Mouse (Mus musculus): ENCODE results near the gene Ace3.

Ace3 gene

DNA sequence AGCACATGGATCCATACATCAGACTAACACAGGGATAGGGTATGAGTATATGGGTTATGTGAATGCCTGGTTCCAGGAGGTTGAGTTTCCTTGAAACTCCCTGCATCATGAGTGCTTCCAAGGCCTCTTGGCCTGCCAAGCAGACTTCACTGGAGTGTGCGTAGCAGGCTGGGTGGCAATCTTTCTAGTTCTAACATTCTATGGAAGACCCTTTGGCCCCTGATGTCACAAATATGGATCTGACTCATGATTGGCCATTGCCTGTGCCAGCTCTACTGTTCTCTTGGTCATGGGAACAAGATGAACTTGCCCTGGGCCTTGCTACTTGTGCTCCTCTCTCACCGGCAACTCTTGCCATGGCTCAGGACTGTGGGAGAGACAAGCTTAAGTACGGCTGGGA is at the start of gene Ace3:
Ace3 (plus strand) TSS at position 301 of the 400 bp plus-strand sequence.
- no peak for DNase-seq (ENCODE audit: low read depth, low spot score)

DNA sequence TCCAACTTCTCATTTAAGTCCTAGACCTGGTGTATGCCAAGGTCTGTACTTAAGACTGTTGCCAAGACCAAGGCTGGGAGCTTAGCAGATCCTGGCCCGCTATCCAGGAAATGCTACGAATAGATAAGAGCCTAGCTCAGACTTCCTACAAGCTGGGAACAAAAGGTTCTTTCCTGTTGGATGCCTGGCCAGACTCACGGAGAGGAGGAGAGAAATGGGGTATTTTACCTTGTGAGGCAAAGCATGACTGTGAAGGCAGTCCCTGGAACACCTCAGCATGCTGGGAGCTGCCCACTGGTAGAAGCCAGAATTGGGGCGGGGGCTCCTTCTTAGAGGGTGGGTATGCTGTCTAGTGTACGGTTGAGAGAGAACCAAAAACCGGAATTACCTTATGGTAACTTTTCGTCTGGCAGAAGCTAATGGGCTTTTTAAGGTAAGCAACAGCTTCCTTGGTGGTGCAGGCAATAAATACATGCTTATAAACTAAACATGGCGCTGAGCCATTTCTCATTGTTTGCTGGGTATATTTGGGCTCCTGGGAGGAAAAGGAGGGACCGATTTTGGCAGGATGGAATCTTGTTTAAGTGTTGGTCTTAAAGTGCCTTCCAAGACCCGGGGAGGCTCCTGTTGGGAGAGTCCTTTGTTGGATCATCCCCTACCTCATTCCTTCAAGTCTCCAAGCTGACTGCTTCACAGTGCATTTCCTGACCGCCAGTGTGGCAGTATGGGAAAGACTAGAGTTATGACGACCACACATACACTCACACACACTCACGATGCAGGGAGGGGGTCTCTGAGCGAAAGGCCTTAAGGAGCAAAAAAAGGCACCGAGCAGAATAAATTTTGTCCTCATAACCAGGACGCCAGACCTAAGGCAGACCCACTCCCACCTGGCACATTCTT is 49.5 kb upstream of the Ace3 start:
- DNase-seq (ENCODE audit: low read depth, low spot score) = peak; percentile 36

DNA sequence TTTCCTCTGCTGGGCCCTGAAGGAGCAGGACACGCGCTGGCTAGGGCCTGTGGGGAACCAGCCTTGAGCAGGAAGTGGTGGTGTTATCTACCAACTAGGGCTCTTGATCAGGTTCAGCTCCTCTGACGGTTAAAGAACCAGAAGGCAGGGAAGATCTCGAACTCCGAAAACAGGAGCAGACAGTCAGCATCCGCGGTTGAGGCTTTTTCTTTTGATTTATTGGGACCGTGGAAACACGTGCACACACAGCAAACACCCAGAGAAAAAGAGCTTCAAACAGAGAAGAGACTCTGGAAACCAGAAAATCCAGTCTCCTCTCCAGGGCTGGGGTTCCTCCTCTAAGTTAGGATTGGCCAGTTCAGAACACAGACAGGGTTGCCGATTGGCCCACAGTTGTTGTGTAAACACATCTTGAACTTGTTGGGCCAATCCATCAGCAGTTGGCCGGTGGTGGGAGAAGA is 47.8 kb upstream of the Ace3 start:
- DNase-seq (ENCODE audit: low read depth, low spot score) = peak; percentile 86

DNA sequence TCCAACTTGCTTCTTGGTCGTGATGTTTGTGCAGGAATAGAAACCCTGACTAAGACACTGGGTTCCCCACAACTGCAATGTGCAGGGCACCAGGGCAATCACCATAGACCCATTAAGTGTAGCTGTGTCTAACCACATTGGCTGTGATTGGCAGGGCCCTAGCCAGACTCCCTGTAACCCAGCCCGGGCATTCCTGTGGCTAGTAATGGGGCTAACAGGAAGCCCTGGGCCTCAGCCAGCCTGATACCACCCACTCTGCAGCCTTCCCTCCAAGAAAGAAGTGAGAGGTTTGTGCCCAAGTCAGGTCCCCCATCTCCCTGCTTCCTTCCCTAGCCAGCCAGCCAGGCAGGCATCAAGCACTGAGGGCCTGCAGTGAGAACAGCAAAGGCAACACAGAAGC is 46.2 kb upstream of the Ace3 start:
- no peak for DNase-seq (ENCODE audit: low read depth, low spot score)

DNA sequence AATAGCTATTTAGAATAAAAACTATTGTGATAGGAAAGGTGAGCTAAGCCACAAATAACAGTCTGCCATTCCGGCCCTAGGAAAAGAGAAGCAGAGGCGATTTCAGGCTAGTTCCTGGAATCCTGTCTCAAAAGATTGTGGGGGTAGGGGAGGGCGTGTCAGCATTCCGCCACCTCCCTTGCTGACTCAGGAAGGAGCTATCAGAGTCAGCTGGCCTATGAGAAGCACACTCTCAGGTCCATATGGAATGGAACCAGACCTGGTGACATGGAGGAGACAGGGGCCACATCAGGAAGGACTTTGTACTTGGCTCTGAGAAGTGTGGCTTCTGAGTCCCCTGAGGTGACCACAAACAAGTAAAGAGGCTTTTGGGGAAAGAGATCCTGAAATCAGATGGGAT is 44.0 kb upstream of the Ace3 start:
- DNase-seq (ENCODE audit: low read depth, low spot score) = peak; percentile 90

DNA sequence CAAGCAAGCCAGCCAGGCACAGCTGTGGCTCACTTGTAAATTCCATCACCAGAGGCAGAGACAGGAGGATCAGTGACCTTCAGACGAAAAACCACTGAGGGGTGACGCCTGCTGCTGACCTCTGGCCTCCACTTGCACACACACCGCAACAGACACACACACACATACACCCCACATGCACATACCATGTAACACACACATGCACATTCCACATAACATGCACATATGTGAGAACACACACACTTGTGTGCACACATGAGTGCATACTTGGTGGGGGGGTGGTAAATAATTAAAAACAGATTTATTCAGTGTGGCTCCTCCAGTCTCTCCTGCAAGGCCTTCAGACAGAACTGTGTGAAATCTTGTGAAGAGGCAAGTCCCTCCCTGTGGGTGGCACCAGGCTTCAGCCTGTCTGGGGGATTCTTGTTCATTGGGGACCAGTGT is 42.9 kb upstream of the Ace3 start:
- no peak for DNase-seq (ENCODE audit: low read depth, low spot score)

DNA sequence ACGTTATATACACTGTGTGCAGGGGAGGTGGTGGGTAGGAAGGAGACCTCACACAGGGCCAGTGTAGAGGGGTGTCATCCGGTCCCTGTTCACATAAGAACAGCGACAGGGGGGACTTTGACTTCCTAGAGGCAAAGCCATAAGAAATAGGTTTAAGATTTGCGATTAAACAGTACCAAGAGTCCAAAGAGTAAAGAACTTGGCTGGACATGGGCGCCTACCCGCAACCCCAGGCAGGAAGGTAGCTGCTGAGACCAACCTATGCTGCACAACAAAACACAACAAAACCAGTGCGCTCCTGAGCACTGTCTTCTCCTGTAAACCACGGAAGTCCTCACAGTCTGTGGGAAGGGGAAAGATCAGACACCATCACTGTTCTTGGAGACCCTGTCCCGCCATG is 42.4 kb upstream of the Ace3 start:
- no peak for DNase-seq (ENCODE audit: low read depth, low spot score)

DNA sequence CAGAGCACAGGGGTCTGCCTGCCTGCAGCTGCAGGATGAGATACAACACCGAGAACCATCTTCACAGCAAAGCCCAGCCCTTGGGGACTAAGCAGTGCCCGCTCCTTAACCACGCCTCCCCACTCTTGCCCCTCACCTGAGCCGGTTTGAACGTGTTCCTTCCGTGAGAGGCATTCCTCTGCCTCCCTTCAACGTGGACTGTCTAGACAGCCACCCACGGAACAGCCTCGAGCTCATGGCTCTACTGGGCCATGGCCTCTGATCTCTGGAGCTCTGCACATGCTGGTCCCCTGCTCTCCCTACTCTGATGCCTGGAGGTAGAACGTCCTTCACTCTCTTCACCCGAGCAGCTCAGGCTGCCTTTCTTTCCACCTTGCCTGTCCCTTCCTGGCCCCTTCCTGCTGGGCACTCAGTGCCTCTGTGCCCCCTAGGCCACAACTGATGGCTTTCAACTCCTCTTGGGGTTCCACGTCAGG is 41.5 kb upstream of the Ace3 start, which contains the start of gene Cyb561:
Cyb561 (minus strand) TSS at position 426 of the 476 bp plus-strand sequence.
- DNase-seq (ENCODE audit: low read depth, low spot score) = peak; percentile 49

GRCm38 (mm10) chr11:105953402-105953801 is 41.1 kb upstream of the Ace3 start:
- DNase-seq (ENCODE audit: low read depth, low spot score) = no peak

GRCm38 (mm10) chr11:105955815-105956430 is 38.6 kb upstream of the Ace3 start:
- peak; percentile 80 for DNase-seq (ENCODE audit: low read depth, low spot score)

DNA sequence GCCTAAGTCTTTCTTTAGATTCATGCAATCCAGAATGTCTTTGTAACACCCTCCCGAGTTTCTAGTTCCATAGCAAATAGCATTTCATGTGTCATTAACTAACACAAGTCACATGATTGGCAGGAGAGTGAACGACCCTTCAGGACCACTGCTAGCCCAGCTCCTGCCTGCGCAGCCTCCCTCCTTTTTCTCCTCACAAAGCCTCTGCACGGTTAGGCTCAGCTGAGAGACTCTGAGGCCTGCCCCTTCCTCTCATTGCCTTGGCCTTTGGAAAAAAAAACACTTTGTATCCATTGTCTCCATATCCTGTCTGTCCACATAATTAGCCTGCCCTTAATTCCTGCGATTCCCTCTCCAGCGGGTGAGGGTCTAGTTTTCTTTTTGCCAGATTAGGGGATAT is 37.0 kb upstream of the Ace3 start:
- no peak for DNase-seq (ENCODE audit: low read depth, low spot score)

- DNase-seq (ENCODE audit: low read depth, low spot score) = no peak
These were observed 35.9 kb upstream of the Ace3 start for GRCm38 (mm10) chr11:105958566-105958965.

GRCm38 (mm10) chr11:105959355-105959754 is 35.1 kb upstream of the Ace3 start:
- DNase-seq (ENCODE audit: low read depth, low spot score) = no peak

DNA sequence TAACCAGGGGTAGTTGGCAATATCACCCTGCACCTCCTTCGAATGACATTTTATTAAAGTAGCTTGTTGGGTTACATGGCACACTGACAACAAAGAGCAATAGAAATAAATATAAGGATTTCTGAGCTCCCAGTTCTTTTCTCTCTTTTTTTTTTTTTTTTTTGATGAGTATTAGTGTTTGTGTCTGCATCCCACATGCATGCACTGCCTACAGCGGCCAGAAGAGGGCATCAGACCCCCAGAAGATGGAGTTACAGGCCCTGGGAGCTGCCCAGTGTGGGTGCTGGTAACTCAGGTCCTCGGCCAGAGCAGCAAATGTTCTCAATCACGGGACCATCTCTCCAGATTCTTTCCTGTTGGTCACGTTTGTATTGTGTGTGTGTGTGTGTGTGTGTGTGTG is 29.8 kb upstream of the Ace3 start:
- peak; percentile 80 for DNase-seq (ENCODE audit: low read depth, low spot score)

GRCm38 (mm10) chr11:105966288-105966687 is 28.2 kb upstream of the Ace3 start:
- no peak for DNase-seq (ENCODE audit: low read depth, low spot score)

DNA sequence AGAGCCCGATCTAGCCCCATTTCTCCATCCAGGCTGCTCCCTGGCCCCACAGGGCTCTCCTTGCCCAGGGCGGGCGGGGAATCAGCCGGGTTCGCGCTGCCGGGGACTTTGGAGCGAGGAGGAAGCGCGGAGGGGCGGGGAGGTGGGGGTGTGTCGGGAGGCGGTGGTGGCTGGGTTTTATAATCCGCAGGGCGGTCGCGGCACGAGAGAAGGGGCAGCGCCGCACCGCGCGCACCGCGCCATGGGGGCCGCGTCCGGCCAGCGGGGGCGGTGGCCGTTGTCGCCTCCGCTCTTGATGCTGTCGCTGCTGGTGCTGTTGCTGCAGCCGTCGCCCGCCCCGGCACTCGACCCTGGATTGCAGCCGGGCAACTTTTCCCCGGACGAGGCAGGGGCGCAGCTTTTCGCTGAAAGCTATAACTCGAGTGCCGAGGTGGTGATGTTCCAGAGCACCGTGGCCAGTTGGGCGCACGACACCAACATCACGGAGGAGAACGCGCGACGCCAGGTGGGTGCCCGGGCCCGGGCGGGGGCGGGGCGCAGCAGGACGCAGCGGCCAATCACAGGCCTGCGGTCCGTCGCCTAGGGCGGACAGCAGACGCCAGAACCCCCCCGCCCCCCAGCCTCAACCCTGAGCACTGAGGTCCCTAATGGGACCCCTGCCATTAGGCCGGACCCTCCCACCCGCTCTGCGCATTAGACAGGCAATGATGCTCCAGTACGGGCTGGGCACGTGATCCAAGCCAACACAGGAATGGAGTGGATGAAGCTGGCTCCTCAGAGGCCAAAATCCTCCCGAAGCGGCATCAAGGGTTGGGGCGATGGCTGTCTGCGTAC is 26.5 kb upstream of the Ace3 start, which contains the start of gene Ace:
Ace (plus strand) TSS at position 205 of the 834 bp plus-strand sequence.
- DNase-seq (ENCODE audit: low read depth, low spot score) = peak; percentile 50

- no peak for DNase-seq (ENCODE audit: low read depth, low spot score)
These were observed 25.5 kb upstream of the Ace3 start for GRCm38 (mm10) chr11:105968948-105969347.

DNA sequence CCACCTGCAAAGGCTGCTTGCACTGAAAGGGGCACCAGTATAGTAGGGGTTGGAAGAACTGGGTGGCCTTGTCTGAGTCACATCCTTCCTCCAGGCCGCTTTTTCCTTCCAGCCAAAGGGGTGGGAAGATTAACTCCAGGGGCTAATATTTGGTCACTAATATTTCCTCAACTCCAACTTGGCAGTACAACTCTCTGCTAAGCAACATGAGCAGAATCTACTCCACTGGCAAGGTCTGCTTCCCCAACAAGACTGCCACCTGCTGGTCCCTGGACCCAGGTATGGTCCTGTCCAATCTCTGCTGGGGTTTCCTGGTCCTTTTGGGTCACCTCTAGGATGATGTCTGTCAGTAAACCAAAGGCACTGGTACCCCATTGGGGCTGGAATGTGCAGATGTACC is 25.0 kb upstream of the Ace3 start:
- DNase-seq (ENCODE audit: low read depth, low spot score) = no peak

GRCm38 (mm10) chr11:105974593-105974992 is 19.9 kb upstream of the Ace3 start:
- DNase-seq (ENCODE audit: low read depth, low spot score) = no peak

DNA sequence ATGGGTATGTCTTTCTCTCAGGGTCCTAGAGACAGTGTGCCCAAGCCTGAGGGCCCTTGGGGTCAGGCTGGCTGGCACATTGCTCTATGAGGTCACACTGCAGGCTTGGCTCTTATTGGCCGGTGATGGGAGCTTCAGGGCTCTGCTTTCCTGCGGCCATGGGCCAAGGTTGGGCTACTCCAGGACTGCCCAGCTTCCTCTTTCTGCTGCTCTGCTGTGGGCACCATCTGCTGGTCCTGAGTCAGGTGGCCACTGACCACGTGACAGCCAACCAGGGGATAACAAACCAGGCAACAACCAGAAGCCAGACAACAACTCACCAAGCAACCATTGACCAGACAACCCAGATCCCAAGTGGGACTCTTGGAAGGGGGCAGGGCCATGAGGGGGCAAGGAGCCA is 19.4 kb upstream of the Ace3 start:
- no peak for DNase-seq (ENCODE audit: low read depth, low spot score)

DNA sequence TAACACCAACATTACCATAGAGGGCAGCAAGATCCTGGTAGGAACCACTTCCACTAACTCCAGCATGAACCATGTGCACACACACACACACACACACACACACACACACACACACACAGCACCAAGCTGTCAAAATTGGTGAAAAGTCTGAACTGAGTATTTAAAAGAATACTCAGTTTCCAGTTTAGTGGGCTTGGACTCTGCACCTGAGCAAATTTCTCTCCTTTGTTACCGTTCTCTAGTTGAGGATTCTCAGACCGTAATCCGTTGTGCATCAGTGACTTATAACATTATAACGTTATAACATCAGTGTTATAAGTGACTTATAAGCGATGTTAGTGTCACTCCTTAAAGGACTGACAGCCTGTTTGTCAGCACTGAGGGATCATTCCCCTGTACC is 18.8 kb upstream of the Ace3 start:
- no peak for DNase-seq (ENCODE audit: low read depth, low spot score)

- DNase-seq (ENCODE audit: low read depth, low spot score) = no peak
These were observed 16.2 kb upstream of the Ace3 start for GRCm38 (mm10) chr11:105978232-105978631.
